Mouse (Mus musculus): ENCODE data around the gene Obp2a. TPM values are rescaled to one million over a fixed set of nuclear protein-coding genes. Genes with fewer than 3 reads are reported as not detected.

Obp2a gene
- polyA plus RNA-seq (2015; fragmentation: Nextera tagmentation; extraction: Ambion mirVana): not detected in 2 replicates

GRCm38 (mm10) chr2:25699743-25700142 lies at the start of gene Obp2a:
Gene Obp2a, plus strand, starts transcription at chr2:25700043.

DNA sequence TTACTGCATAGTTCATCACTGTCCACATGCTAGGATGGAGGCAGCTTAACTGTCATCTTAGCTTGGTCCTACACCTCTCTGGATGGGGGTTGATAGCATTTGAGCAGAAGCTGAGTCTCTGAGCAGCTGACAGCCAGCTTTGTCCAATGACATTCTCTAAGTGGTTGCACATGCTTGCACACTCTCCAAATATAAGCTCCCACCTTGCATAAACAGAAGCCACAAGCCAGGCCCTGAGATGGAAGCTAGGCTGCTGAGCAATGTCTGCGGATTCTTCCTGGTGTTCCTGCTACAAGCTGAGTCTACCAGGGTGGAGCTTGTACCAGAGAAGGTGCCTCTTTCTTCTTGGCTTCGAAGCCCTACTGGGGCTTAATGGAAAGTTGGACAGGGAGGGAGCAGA lies 46.9 kb upstream of the Obp2a start, which contains the start of gene Lcn8:
Gene Lcn8 (plus strand): TSS at position 219 of the 400 bp plus-strand sequence.

DNA sequence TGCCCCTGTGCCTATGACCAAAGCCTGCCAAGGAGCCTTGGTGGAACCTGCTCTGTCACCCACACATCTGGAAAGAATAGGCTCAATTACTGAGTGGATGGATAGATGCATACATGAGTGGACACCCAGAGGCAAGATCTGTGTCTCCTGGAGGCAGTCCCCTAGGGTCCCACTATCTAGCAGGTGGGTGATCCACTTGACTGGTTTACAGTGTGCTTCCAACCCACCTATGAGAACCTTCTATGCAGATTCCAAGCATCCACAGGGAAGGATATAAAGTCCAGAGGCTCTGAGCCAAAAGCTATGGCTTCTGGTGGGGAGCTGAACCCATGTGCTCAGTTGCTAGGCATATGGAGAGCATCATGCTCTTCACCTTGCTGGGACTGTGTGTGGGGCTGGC lies 42.2 kb upstream of the Obp2a start, which contains the start of gene Lcn5:
Gene Lcn5 (plus strand): TSS at position 301 of the 400 bp plus-strand sequence.

DNA sequence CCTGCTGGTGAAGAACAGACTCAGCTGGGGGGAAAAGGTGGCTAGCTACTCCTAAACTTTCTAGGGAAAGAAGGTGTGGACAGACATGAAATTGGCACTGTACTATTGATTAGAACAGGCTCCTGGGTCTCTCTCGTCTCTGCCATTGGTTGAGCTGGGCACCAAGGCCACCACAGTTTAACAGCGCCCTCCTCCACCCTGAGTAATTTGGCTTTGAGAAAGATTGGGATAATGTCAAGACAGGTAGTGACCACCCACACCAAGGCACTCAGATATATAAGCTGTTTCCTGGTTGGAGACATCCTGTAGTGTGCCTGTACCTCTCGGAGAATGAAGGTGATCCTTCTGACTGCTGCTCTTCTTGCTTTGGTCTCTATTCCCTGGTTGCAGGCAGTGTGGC lies 23.4 kb upstream of the Obp2a start, which contains the start of gene Lcn6:
Gene Lcn6 (plus strand): TSS at position 301 of the 400 bp plus-strand sequence.

DNA sequence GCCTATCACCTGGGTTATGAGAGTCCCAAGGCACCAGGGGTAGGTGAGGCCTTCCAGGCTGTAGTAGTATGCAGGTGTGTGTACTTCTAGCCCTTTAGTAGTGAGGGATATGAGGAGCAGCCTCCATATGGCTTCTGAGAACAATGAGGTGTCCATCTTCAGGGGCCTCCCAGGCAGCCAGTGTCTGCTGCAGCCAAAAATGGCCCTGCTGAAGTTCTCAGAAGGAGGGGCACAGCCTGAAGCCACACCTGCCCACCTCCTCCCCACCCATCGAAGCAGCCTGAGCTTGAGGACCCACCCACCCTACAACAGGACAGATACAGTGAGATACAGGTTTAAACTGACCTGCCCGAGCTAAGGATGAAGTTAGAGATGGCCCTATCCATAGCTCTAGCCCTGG lies 17.4 kb upstream of the Obp2a start, which contains the start of gene Lcn10:
Gene Lcn10 (plus strand): TSS at position 301 of the 400 bp plus-strand sequence.

GRCm38 (mm10) chr2:25706643-25707481 lies 7.0 kb downstream of the Obp2a start, which contains the start of gene Bmyc:
Gene Bmyc, plus strand, starts transcription at chr2:25706739.

DNA sequence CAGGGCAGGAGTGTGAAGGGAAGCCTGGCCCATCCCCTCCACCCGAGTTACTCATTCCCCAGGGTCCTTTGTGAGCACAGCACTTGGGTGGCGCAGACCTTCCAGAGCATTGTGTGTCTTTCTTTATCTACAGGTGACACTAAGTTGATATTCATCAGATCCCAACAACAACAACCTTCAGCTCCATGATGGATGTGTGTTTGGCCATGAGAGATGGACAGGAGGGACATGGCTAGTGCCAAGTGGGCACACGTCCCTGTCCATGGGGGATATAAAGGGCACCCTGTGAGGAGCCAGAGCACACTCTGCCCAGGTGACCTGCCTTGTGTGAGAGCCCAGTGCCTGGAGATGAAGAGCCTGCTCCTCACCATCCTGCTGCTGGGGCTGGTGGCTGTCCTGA lies 36.9 kb downstream of the Obp2a start, which contains the start of gene Obp2b:
Gene Obp2b (plus strand): TSS at position 301 of the 400 bp plus-strand sequence.

Other genes with a start within 250 kb of the Obp2a start
- gene Clic3, start 243.2 kb upstream of the Obp2a start, polyA plus RNA-seq (2015; fragmentation: Nextera tagmentation; extraction: Ambion mirVana): 10.4 and 12.0 TPM in 2 replicates
- 34.9 and 35.2 TPM in 2 replicates for gene Paxx, start 238.9 kb upstream of the Obp2a start, polyA plus RNA-seq (2015; fragmentation: Nextera tagmentation; extraction: Ambion mirVana)
- 0.47 and 0.68 TPM in 2 replicates for gene Ptgds, start 230.0 kb upstream of the Obp2a start, polyA plus RNA-seq (2015; fragmentation: Nextera tagmentation; extraction: Ambion mirVana)
- not detected in 2 replicates for gene Lcn12, start 206.1 kb upstream of the Obp2a start, polyA plus RNA-seq (2015; fragmentation: Nextera tagmentation; extraction: Ambion mirVana)
- gene Fbxw5, start 199.3 kb upstream of the Obp2a start, polyA plus RNA-seq (2015; fragmentation: Nextera tagmentation; extraction: Ambion mirVana): 68.9 and 70.0 TPM in 2 replicates
- gene C8g, start 198.3 kb upstream of the Obp2a start, polyA plus RNA-seq (2015; fragmentation: Nextera tagmentation; extraction: Ambion mirVana): 1.8 and 3.6 TPM in 2 replicates
- 15.1 and 15.8 TPM in 2 replicates for gene Traf2, start 153.1 kb upstream of the Obp2a start, polyA plus RNA-seq (2015; fragmentation: Nextera tagmentation; extraction: Ambion mirVana)
- gene Edf1, start 142.2 kb upstream of the Obp2a start, polyA plus RNA-seq (2015; fragmentation: Nextera tagmentation; extraction: Ambion mirVana): 285 and 297 TPM in 2 replicates
- 0.19 and 1.1 TPM in 2 replicates for gene Mamdc4, start 125.2 kb upstream of the Obp2a start, polyA plus RNA-seq (2015; fragmentation: Nextera tagmentation; extraction: Ambion mirVana)
- gene Phpt1, start 124.8 kb upstream of the Obp2a start, polyA plus RNA-seq (2015; fragmentation: Nextera tagmentation; extraction: Ambion mirVana): 78.4 and 95.7 TPM in 2 replicates
- 0.05 TPM in 1 of 2 replicates, not detected in the other for gene Ajm1, start 118.3 kb upstream of the Obp2a start, polyA plus RNA-seq (2015; fragmentation: Nextera tagmentation; extraction: Ambion mirVana)
- 31.5 and 33.2 TPM in 2 replicates for gene Rabl6, start 91.5 kb upstream of the Obp2a start, polyA plus RNA-seq (2015; fragmentation: Nextera tagmentation; extraction: Ambion mirVana)
- 0.23 and 0.37 TPM in 2 replicates for gene Ccdc183, start 82.4 kb upstream of the Obp2a start, polyA plus RNA-seq (2015; fragmentation: Nextera tagmentation; extraction: Ambion mirVana)
- 61.4 and 62.3 TPM in 2 replicates for gene Tmem141, start 78.0 kb upstream of the Obp2a start, polyA plus RNA-seq (2015; fragmentation: Nextera tagmentation; extraction: Ambion mirVana)
- 55.5 and 333 TPM in 2 replicates for gene Fcna, start 72.0 kb upstream of the Obp2a start, polyA plus RNA-seq (2015; fragmentation: Nextera tagmentation; extraction: Ambion mirVana)
- gene Lcn8, start 46.9 kb upstream of the Obp2a start, polyA plus RNA-seq (2015; fragmentation: Nextera tagmentation; extraction: Ambion mirVana): 1.5 and 2.1 TPM in 2 replicates
- gene Lcn5, start 42.1 kb upstream of the Obp2a start, polyA plus RNA-seq (2015; fragmentation: Nextera tagmentation; extraction: Ambion mirVana): not detected in 2 replicates
- gene Lcn6, start 23.3 kb upstream of the Obp2a start, polyA plus RNA-seq (2015; fragmentation: Nextera tagmentation; extraction: Ambion mirVana): 0.34 and 0.50 TPM in 2 replicates
- 0.57 and 0.71 TPM in 2 replicates for gene Lcn10, start 17.3 kb upstream of the Obp2a start, polyA plus RNA-seq (2015; fragmentation: Nextera tagmentation; extraction: Ambion mirVana)
- gene Bmyc, start 6.7 kb downstream of the Obp2a start, polyA plus RNA-seq (2015; fragmentation: Nextera tagmentation; extraction: Ambion mirVana): 61.4 and 71.3 TPM in 2 replicates
- gene Obp2b, start 37.0 kb downstream of the Obp2a start, polyA plus RNA-seq (2015; fragmentation: Nextera tagmentation; extraction: Ambion mirVana): not detected in 2 replicates
- not detected in 2 replicates for gene Lcn3, start 65.5 kb downstream of the Obp2a start, polyA plus RNA-seq (2015; fragmentation: Nextera tagmentation; extraction: Ambion mirVana)
- not detected in 2 replicates for gene Lcn11, start 77.0 kb downstream of the Obp2a start, polyA plus RNA-seq (2015; fragmentation: Nextera tagmentation; extraction: Ambion mirVana)
- gene Gm13539, start 82.2 kb downstream of the Obp2a start, polyA plus RNA-seq (2015; fragmentation: Nextera tagmentation; extraction: Ambion mirVana): not detected in 2 replicates
- not detected in 2 replicates for gene Glt6d1, start 115.8 kb downstream of the Obp2a start, polyA plus RNA-seq (2015; fragmentation: Nextera tagmentation; extraction: Ambion mirVana)
- gene Lcn9, start 123.1 kb downstream of the Obp2a start, polyA plus RNA-seq (2015; fragmentation: Nextera tagmentation; extraction: Ambion mirVana): not detected in 2 replicates
- not detected in 2 replicates for gene Sohlh1, start 147.2 kb downstream of the Obp2a start, polyA plus RNA-seq (2015; fragmentation: Nextera tagmentation; extraction: Ambion mirVana)
- gene Kcnt1, start 163.7 kb downstream of the Obp2a start, polyA plus RNA-seq (2015; fragmentation: Nextera tagmentation; extraction: Ambion mirVana): 1.5 and 2.8 TPM in 2 replicates